Mouse (Mus musculus): ENCODE results near the gene Thap2. TPM values are rescaled to one million over a fixed set of nuclear protein-coding genes. Genes with fewer than 3 reads are reported as not detected.

The Thap2 gene
- polyA plus RNA-seq, 1 experiment from 2014 or later: 18.4 TPM

- Histone ChIP-seq H3K9ac (replicated peaks; ENCODE audit: low read length) (peak overlapping the region; percentile 95), H3K27me3 (ENCODE audit: insufficient read depth, low read length) (no peaks in the 10 kb centered on the region), H3K4me2 (replicated peaks; ENCODE audit: low read depth, low read length) (peak overlapping the region; percentile 73), H3K36me3 (ENCODE audit: insufficient read depth, low read length) (0 out of 2 replicates have a peak, but pooled peaks cover 2% of the 10 kb centered on the region), H3K9me3 (ENCODE audit: low read length) (no peaks in the 10 kb centered on the region), H3K4me1 (ENCODE audit: insufficient read depth, low read length) (peaks cover 40% of the 10 kb centered on the region), H3K27ac (ENCODE audit: low read length) (peak overlapping the region; percentile 98), H3K4me3 (ENCODE audit: low read length) (peak overlapping the region; percentile 96)
- WGBS: under 1% methylated on average over 79 of the region's 101 CpGs
- ATAC-seq (ENCODE audit: low FRiP score, low TSS enrichment): peak; percentile 13
Observed at GRCm38 (mm10) chr10:115385018-115386002, 1.1 kb upstream of the Thap2 start.

GRCm38 (mm10) chr10:115383644-115384220, 511 bp downstream of the Thap2 start:
- H3K4me1 ChIP-seq (ENCODE audit: insufficient read depth, low read length): peaks cover 37% of the 10 kb centered on the region
- no peak for ATAC-seq (ENCODE audit: low FRiP score, low TSS enrichment)
- H3K36me3 ChIP-seq (ENCODE audit: insufficient read depth, low read length): 0 out of 2 replicates have a peak, but pooled peaks cover 2% of the 10 kb centered on the region
- no peaks in the 10 kb centered on the region for H3K27me3 ChIP-seq (ENCODE audit: insufficient read depth, low read length)
- peak overlapping the region; percentile 96 for H3K4me3 ChIP-seq (ENCODE audit: low read length)
- H3K27ac ChIP-seq (ENCODE audit: low read length): peak overlapping the region; percentile 98
- WGBS: 1% methylated on average over 15 of the region's 15 CpGs
- H3K9ac ChIP-seq (replicated peaks; ENCODE audit: low read length): peak overlapping the region; percentile 76
- no peaks in the 10 kb centered on the region for H3K9me3 ChIP-seq (ENCODE audit: low read length)
- H3K4me2 ChIP-seq (replicated peaks; ENCODE audit: low read depth, low read length): peak overlapping the region; percentile 69

- no peaks in the 10 kb centered on the region for H3K9me3 ChIP-seq (ENCODE audit: low read length)
- 0 out of 2 replicates have a peak, but pooled peaks cover 2% of the 10 kb centered on the region for H3K36me3 ChIP-seq (ENCODE audit: insufficient read depth, low read length)
- H3K4me1 ChIP-seq (ENCODE audit: insufficient read depth, low read length): peaks cover 31% of the 10 kb centered on the region
- peak overlapping the region; percentile 76 for H3K9ac ChIP-seq (replicated peaks; ENCODE audit: low read length)
- H3K4me2 ChIP-seq (replicated peaks; ENCODE audit: low read depth, low read length): peak overlapping the region; percentile 69
- 37% methylated on average over 12 of the region's 12 CpGs for WGBS
- H3K27me3 ChIP-seq (ENCODE audit: insufficient read depth, low read length): no peaks in the 10 kb centered on the region
- no peak for ATAC-seq (ENCODE audit: low FRiP score, low TSS enrichment)
- H3K4me3 ChIP-seq (ENCODE audit: low read length): peak overlapping the region; percentile 96
- H3K27ac ChIP-seq (ENCODE audit: low read length): peak overlapping the region; percentile 53
Observed at GRCm38 (mm10) chr10:115382846-115383643, 1.2 kb downstream of the Thap2 start.

GRCm38 (mm10) chr10:115381506-115382084, 2.6 kb downstream of the Thap2 start:
- WGBS: 86% methylated on average over 2 of the region's 2 CpGs

GRCm38 (mm10) chr10:115363151-115363550, 21.1 kb downstream of the Thap2 start:
- peak overlapping the region; percentile 91; the same call in 1 of the 2 replicates for H3K27ac ChIP-seq (ENCODE audit: low read length)
- peak overlapping the region; percentile 83 for H3K4me2 ChIP-seq (replicated peaks; ENCODE audit: low read depth, low read length)
- ATAC-seq (ENCODE audit: low FRiP score, low TSS enrichment): no peak
- no peaks in the 10 kb centered on the region for H3K27me3 ChIP-seq (ENCODE audit: insufficient read depth, low read length)
- 81% methylated on average over 4 of the region's 4 CpGs for WGBS
- no peaks in the 10 kb centered on the region for H3K36me3 ChIP-seq (ENCODE audit: insufficient read depth, low read length)
- peak overlapping the region; percentile 68; the same call in 1 of the 2 replicates for H3K9ac ChIP-seq (replicated peaks; ENCODE audit: low read length)
- no peaks in the 10 kb centered on the region for H3K9me3 ChIP-seq (ENCODE audit: low read length)
- peaks cover 17% of the 10 kb centered on the region for H3K4me1 ChIP-seq (ENCODE audit: insufficient read depth, low read length)
- peak overlapping the region; percentile 62 for H3K4me3 ChIP-seq (ENCODE audit: low read length)

More at GRCm38 (mm10) chr10:115381506-115382084, 2.6 kb downstream of the Thap2 start:
- Histone ChIP-seq H3K9me3 (ENCODE audit: low read length) (no peaks in the 10 kb centered on the region), H3K4me2 (replicated peaks; ENCODE audit: low read depth, low read length) (no peak overlapping the region), H3K4me1 (ENCODE audit: insufficient read depth, low read length) (peaks cover 20% of the 10 kb centered on the region), H3K36me3 (ENCODE audit: insufficient read depth, low read length) (0 out of 2 replicates have a peak, but pooled peaks cover 2% of the 10 kb centered on the region), H3K4me3 (ENCODE audit: low read length) (no peak overlapping the region), H3K27ac (ENCODE audit: low read length) (no peak overlapping the region), H3K9ac (replicated peaks; ENCODE audit: low read length) (no peak overlapping the region), H3K27me3 (ENCODE audit: insufficient read depth, low read length) (no peaks in the 10 kb centered on the region)
- ATAC-seq (ENCODE audit: low FRiP score, low TSS enrichment): no peak

GRCm38 (mm10) chr10:115362623-115362964, 21.6 kb downstream of the Thap2 start:
- Histone ChIP-seq H3K9ac (replicated peaks; ENCODE audit: low read length) (peak overlapping the region; percentile 68), H3K9me3 (ENCODE audit: low read length) (no peaks in the 10 kb centered on the region), H3K4me3 (ENCODE audit: low read length) (peak overlapping the region; percentile 62), H3K4me1 (ENCODE audit: insufficient read depth, low read length) (peaks cover 17% of the 10 kb centered on the region), H3K27me3 (ENCODE audit: insufficient read depth, low read length) (no peaks in the 10 kb centered on the region), H3K27ac (ENCODE audit: low read length) (peak overlapping the region; percentile 91), H3K4me2 (replicated peaks; ENCODE audit: low read depth, low read length) (peak overlapping the region; percentile 83), H3K36me3 (ENCODE audit: insufficient read depth, low read length) (no peaks in the 10 kb centered on the region)
- 5% methylated on average over 9 of the region's 9 CpGs for WGBS
- ATAC-seq (ENCODE audit: low FRiP score, low TSS enrichment): peak; percentile 43

GRCm38 (mm10) chr10:115361840-115362622, 22.2 kb downstream of the Thap2 start, which contains the start of gene Tmem19:
Gene Tmem19 (minus strand): TSS chr10:115362501.
- Histone ChIP-seq H3K36me3 (ENCODE audit: insufficient read depth, low read length) (no peaks in the 10 kb centered on the region), H3K4me2 (replicated peaks; ENCODE audit: low read depth, low read length) (peak within 1 kb of the TSS; percentile 83), H3K27me3 (ENCODE audit: insufficient read depth, low read length) (no peaks in the 10 kb centered on the region), H3K9ac (replicated peaks; ENCODE audit: low read length) (peak within 1 kb of the TSS; percentile 68), H3K9me3 (ENCODE audit: low read length) (no peaks in the 10 kb centered on the region), H3K4me3 (ENCODE audit: low read length) (peak within 1 kb of the TSS; percentile 62), H3K4me1 (ENCODE audit: insufficient read depth, low read length) (peaks cover 17% of the 10 kb centered on the region), H3K27ac (ENCODE audit: low read length) (peak within 1 kb of the TSS; percentile 91)
- WGBS: under 1% methylated on average over 48 of the region's 58 CpGs
- peak; percentile 100 for ATAC-seq (ENCODE audit: low FRiP score, low TSS enrichment)

- H3K4me3 ChIP-seq (ENCODE audit: low read length): no peak overlapping the region
- no peak overlapping the region for H3K4me2 ChIP-seq (replicated peaks; ENCODE audit: low read depth, low read length)
- WGBS: 87% methylated on average over 7 of the region's 7 CpGs
- no peaks in the 10 kb centered on the region for H3K9me3 ChIP-seq (ENCODE audit: low read length)
- H3K9ac ChIP-seq (replicated peaks; ENCODE audit: low read length): no peak overlapping the region; the same call in 1 of the 2 replicates
- H3K36me3 ChIP-seq (ENCODE audit: insufficient read depth, low read length): no peaks in the 10 kb centered on the region
- ATAC-seq (ENCODE audit: low FRiP score, low TSS enrichment): no peak
- peaks cover 17% of the 10 kb centered on the region for H3K4me1 ChIP-seq (ENCODE audit: insufficient read depth, low read length)
- no peak overlapping the region for H3K27ac ChIP-seq (ENCODE audit: low read length)
- no peaks in the 10 kb centered on the region for H3K27me3 ChIP-seq (ENCODE audit: insufficient read depth, low read length)
Observed at GRCm38 (mm10) chr10:115359066-115359465, 25.2 kb downstream of the Thap2 start.
